26 mouse cellular contexts compared by ENCODE assay signal in genomic region chr11:34973012-34973411, GRCm38 (mm10).
DNase-seq lines count a peak whose midpoint lies in the region; ATAC-seq and TF ChIP-seq lines count a peak whose summit lies in the region.
"Had no signal": no experiment of that assay in that cellular context is flagged by ENCODE, and none has a peak within 500 bp of the region (broad histone marks: within the 10 kb centered on the region; RNA-seq: fewer than 3 reads in every experiment).

No protein-coding gene starts in this region.

- H3K36me3 ChIP-seq in liver, postnatal 0 days (replicated peaks; ENCODE audit: insufficient read depth, low read length) = no peaks in the 10 kb centered on the region
- H3K36me3 ChIP-seq: embryonic facial prominence, embryonic 13.5 days; forebrain, embryonic 10.5 days; forebrain, embryonic 15.5 days; heart, embryonic 13.5 days; hindbrain, embryonic 10.5 days; hindbrain, embryonic 15.5 days; kidney, embryonic 15.5 days; limb, embryonic 13.5 days; liver, embryonic 12.5 days; midbrain, embryonic 12.5 days; neural tube, embryonic 12.5 days had no signal

- TF ChIP-seq EP300 in liver, postnatal 0 days (IDR thresholded peaks at IDR 0.05; ENCODE audit: low read depth) = no peak

- DNase-seq in heart, adult 11 months = peak; percentile 86
- DNase-seq in heart, postnatal 25 days (ENCODE audit: low spot score) = no peak
- DNase-seq in liver, postnatal 0 days = no peak
- DNase-seq in liver = no peak
- peak; percentile 83 for DNase-seq in NIH3T3 (ENCODE audit: low read depth)
- DNase-seq in lung, postnatal 36 days = peak; percentile 17
- DNase-seq in urinary bladder, postnatal 36 days (ENCODE audit: low spot score in 2 of 2) = no peak
- DNase-seq: cerebellum, adult 18-20 months; kidney, adult 18-20 months; right cerebral cortex, adult 18-20 months; thymus, adult 2 months; thymus, postnatal 4 days had no signal

- 0 out of 2 replicates have a peak, but pooled peaks cover 3% of the 10 kb centered on the region for H3K4me1 ChIP-seq in liver, postnatal 0 days (ENCODE audit: insufficient read depth)
- H3K4me1 ChIP-seq: forebrain, embryonic 10.5 days; forebrain, embryonic 15.5 days; hindbrain, embryonic 10.5 days; hindbrain, embryonic 15.5 days; kidney, embryonic 15.5 days; limb, embryonic 13.5 days; liver, embryonic 12.5 days; megakaryocyte, embryonic 14.5 days; midbrain, embryonic 12.5 days; neural tube, embryonic 12.5 days had no signal

- 39% methylated on average over 5 of the region's 5 CpGs for WGBS in liver, postnatal 0 days (ENCODE audit: insufficient replicate concordance)

- no peaks in the 10 kb centered on the region for H3K9me3 ChIP-seq in liver, postnatal 0 days (ENCODE audit: low read length)
- H3K9me3 ChIP-seq: embryonic facial prominence, embryonic 13.5 days; forebrain, embryonic 10.5 days; forebrain, embryonic 15.5 days; heart, embryonic 13.5 days; hindbrain, embryonic 10.5 days; hindbrain, embryonic 15.5 days; kidney, embryonic 15.5 days; limb, embryonic 13.5 days; liver, embryonic 12.5 days; megakaryocyte, embryonic 14.5 days; midbrain, embryonic 12.5 days; neural tube, embryonic 12.5 days had no signal

- H3K4me3 ChIP-seq in liver, postnatal 0 days (ENCODE audit: low read depth, low read length) = no peak overlapping the region
- H3K4me3 ChIP-seq: embryonic facial prominence, embryonic 13.5 days; forebrain, embryonic 10.5 days; forebrain, embryonic 15.5 days; heart, embryonic 13.5 days; hindbrain, embryonic 10.5 days; hindbrain, embryonic 15.5 days; kidney, embryonic 15.5 days; limb, embryonic 13.5 days; liver, embryonic 12.5 days; megakaryocyte, embryonic 14.5 days; midbrain, embryonic 12.5 days; myocyte; neural tube, embryonic 12.5 days had no signal

- H3K4me2 ChIP-seq in liver, postnatal 0 days (ENCODE audit: low read depth, low read length) = peak overlapping the region; percentile 31; the same call in 1 of the 2 replicates
- H3K4me2 ChIP-seq: embryonic facial prominence, embryonic 13.5 days; forebrain, embryonic 15.5 days; heart, embryonic 13.5 days; hindbrain, embryonic 15.5 days; kidney, embryonic 15.5 days; limb, embryonic 13.5 days; liver, embryonic 12.5 days; midbrain, embryonic 12.5 days; neural tube, embryonic 12.5 days had no signal

- ATAC-seq in liver, postnatal 0 days = peak; percentile 75
- ATAC-seq: CD4-positive, CD25-positive, alpha-beta regulatory T cell, adult 4 months; forebrain, embryonic 15.5 days; liver, embryonic 12.5 days had no signal

- no peak overlapping the region for H3K9ac ChIP-seq in liver, postnatal 0 days (replicated peaks)
- H3K9ac ChIP-seq: embryonic facial prominence, embryonic 13.5 days; forebrain, embryonic 15.5 days; heart, embryonic 13.5 days; hindbrain, embryonic 15.5 days; kidney, embryonic 15.5 days; limb, embryonic 13.5 days; liver, embryonic 12.5 days; midbrain, embryonic 12.5 days; neural tube, embryonic 12.5 days had no signal

- peak overlapping the region; percentile 88 for H3K27ac ChIP-seq in liver, postnatal 0 days (ENCODE audit: low read depth)
- H3K27ac ChIP-seq: embryonic facial prominence, embryonic 13.5 days; forebrain, embryonic 10.5 days; forebrain, embryonic 15.5 days; hindbrain, embryonic 10.5 days; hindbrain, embryonic 15.5 days; kidney, embryonic 15.5 days; limb, embryonic 13.5 days; liver, embryonic 12.5 days; midbrain, embryonic 12.5 days; neural tube, embryonic 12.5 days had no signal

- intact Hi-C loops in heart, postnatal 25 days (cut with DNase I) = no loop called here

- H3K27me3 ChIP-seq in liver, postnatal 0 days (ENCODE audit: insufficient read depth, low read length) = no peaks in the 10 kb centered on the region
- H3K27me3 ChIP-seq: embryonic facial prominence, embryonic 13.5 days; forebrain, embryonic 15.5 days; heart, embryonic 13.5 days; hindbrain, embryonic 15.5 days; kidney, embryonic 15.5 days; limb, embryonic 13.5 days; liver, embryonic 12.5 days; megakaryocyte, embryonic 14.5 days; midbrain, embryonic 12.5 days; neural tube, embryonic 12.5 days had no signal

- TF ChIP-seq CTCF in liver, postnatal 0 days (IDR thresholded peaks at IDR 0.05; ENCODE audit: low read depth) = no peak

Comparison
In these comparisons a context has a peak if more than half of its experiments do, and no peak if none do; other contexts are left out.
1. DNase-seq: peak in heart, adult 11 months (single experiment), NIH3T3 (single experiment) and lung, postnatal 36 days (single experiment); none in heart, postnatal 25 days (single experiment), liver, postnatal 0 days (single experiment), liver (single experiment) and urinary bladder, postnatal 36 days (0 of 2).